Mouse (Mus musculus): ENCODE measurements at regions not wholly inside any gene's neighbourhood (a gene's known extent, or its start where the extent isn't known, plus 50 kb on each side); places are given as distances from the start of the nearest gene placed in this dataset.

DNA sequence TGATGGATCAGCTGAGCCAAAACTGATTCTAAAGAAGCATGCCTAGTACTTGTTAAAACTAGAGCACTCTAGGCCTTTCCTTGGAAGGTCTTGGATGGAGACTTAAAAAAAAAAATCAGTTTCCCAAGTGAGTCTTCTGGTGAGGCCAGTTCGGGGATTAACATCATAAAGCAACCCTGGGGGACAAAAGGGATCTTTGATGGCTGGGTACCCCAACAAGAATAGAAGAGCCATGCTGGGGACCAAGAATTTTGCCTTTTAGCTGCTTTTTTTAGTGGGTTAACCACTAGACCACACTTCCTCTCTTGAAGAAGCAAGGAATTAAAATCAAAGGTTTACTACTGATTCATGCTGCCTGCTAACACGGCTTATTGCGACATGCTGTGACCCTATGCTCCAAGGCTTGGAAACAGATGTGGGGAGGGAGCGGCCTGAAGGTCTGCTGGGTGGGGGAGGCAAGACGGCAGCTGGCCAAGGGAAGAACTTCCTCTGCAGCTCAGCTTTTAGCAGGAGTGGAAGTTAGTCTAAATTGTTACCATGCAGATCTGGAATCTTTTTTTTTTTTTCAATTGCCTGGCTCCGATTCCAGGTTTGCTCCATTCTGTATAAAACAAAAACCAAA lies 102.1 kb upstream of the Spred1 start:
- TF ChIP-seq GATA1 (IDR thresholded peaks at IDR 0.05; ENCODE audit: borderline replicate concordance, low read length) (no peak), FLI1 (IDR thresholded peaks at IDR 0.05; ENCODE audit: low read length) (no peak)

Measured in megakaryocyte, embryonic 14.5 days (primary cell).